Mouse (Mus musculus) hindbrain, embryonic 16.5 days (tissue): ENCODE measurements around the gene Intu. TPM values are rescaled to one million over a fixed set of nuclear protein-coding genes. Genes with fewer than 3 reads are reported as not detected.

ENCODE experiments used
- ATAC-seq: fragments of 200-750 bp; cut with Nextera tagmentation; 2 replicates; pipeline ENCODE4 v1.8.0; 2017; ENCODE audit warnings: moderate TSS enrichment, moderate library complexity
- H3K27ac ChIP-seq: fragments of 300-500 bp; sonication (generic); 2 replicates; pipeline ENCODE4 v1.5.1; 2014; ENCODE audit warnings: low read depth, mild to moderate bottlenecking, control low read depth, low read length, moderate library complexity
- H3K27me3 ChIP-seq: fragments of 300-500 bp; sonication (generic); replicated peaks from 2 replicates; pipeline ENCODE4 v1.6.1; 2014; ENCODE audit warnings: low read length; ENCODE audit not compliant: control insufficient read depth, insufficient read depth
- H3K36me3 ChIP-seq: fragments of 300-500 bp; sonication (generic); 2 replicates; pipeline ENCODE4 v1.6.1; 2014; ENCODE audit warnings: mild to moderate bottlenecking, low read length, moderate library complexity, mixed read lengths; ENCODE audit not compliant: control insufficient read depth, insufficient read depth
- H3K4me1 ChIP-seq: fragments of 300-500 bp; sonication (generic); 2 replicates; pipeline ENCODE4 v1.6.1; 2014; ENCODE audit warnings: low read depth, low read length; ENCODE audit not compliant: control insufficient read depth, insufficient read depth
- H3K4me2 ChIP-seq: fragments of 300-500 bp; sonication (generic); 2 replicates; pipeline ENCODE4 v1.6.1; 2014; ENCODE audit warnings: mild to moderate bottlenecking, low read length, control low read depth, moderate library complexity
- H3K4me3 ChIP-seq: fragments of 300-500 bp; sonication (generic); 2 replicates; pipeline ENCODE4 v1.5.1; 2014; ENCODE audit warnings: mild to moderate bottlenecking, low read length, control low read depth, moderate library complexity
- H3K9ac ChIP-seq: fragments of 300-500 bp; sonication (generic); 2 replicates; pipeline ENCODE4 v1.6.1; 2014; ENCODE audit warnings: low read depth, mild to moderate bottlenecking, control low read depth, low read length, moderate library complexity
- H3K9me3 ChIP-seq: fragments of 300-500 bp; sonication (generic); 2 replicates; pipeline ENCODE4 v1.6.1; 2014; ENCODE audit warnings: mild to moderate bottlenecking, low read length, moderate library complexity; ENCODE audit not compliant: control insufficient read depth
- WGBS: fragments of 180-500 bp; shearing (Covaris S2); extraction: QIAGEN DNeasy Blood & Tissue Kit; methylation state at CpG from one replicate; pipeline ENCODE4 v1.1.7; 2014; 5-methylcytosine and 5-hydroxymethylcytosine counted together
- polyA plus RNA-seq: library from polyadenylated mRNA; unstranded; fragments of >200 nt; fragmentation: Nextera tagmentation; extraction: Ambion mirVana; gene quantifications from 2 replicates; pipeline ENCODE4 v1.2.1, GENCODE M21; 2015

Intu gene
- polyA plus RNA-seq, 1 experiment from 2014 or later: 3.3 TPM

DNA sequence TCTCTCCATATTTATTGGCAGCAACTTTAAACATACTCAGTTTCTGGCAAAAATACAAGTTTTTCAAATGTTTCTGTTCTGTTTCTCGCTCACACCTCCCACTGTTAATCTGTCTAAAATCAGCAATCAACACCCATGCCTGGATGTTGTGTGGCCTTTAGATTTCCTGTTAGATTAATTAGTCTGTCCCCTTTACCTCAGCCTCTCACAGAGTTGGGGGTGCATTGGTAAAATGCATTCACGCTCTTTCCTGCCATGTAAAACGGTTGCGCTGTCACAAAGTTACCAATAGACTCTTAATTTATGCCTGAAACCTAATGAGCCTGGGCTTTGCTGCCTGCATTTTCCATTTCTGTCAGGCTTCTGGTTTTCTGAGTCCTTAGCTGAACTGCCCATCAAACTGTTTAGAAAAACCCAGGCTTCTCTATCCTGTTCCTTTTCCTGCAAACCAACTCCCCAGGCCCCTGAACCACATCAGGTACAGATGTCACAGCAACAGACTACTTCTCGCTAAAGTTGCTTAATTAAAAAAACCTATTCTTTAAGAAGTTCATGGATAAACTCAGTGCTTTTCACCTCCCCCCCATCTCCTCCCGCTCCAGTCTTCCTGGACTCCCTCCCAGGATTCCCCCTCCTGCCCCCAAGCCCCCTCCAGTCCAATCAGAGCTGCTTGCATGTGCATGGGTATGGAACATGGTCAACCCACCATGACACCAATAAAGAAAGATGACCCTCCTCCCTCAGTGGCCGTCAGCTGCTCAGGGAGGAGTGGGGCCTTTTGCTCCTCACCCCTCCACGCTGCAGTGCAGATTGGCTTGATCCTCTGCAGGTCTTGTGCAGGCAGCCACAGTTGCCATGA lies 136.0 kb downstream of the Intu start:
- Histone ChIP-seq H3K9ac (no peak overlapping the region), H3K36me3 (0 out of 2 replicates have a peak, but pooled peaks cover 4% of the 10 kb centered on the region), H3K9me3 (no peaks in the 10 kb centered on the region), H3K27ac (no peak overlapping the region), H3K27me3 (no peaks in the 10 kb centered on the region), H3K4me3 (no peak overlapping the region), H3K4me2 (no peak overlapping the region), H3K4me1 (no peaks in the 10 kb centered on the region)
- ATAC-seq: no peak
- 59% methylated on average over 8 of the region's 8 CpGs for WGBS

DNA sequence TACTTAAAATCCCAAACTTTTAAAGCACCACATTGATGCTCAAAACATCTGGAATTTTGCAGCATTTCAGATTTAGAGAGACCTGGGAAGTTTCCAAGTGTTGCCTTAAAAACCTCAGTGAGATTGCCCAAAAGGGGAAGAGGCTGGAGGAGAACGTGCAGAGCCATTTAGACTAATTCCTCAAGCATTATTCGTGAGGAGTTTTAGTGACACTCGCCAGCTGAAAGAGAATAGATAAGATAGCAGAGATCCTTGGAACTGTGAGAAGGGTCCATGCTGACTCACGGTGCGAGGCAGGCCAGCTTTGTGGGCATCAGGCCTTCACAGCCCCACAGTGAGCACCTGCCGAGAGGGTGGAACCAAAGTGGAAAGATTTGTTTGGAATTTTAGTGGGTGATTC lies 137.8 kb downstream of the Intu start:
- WGBS: 78% methylated on average over 6 of the region's 6 CpGs

DNA sequence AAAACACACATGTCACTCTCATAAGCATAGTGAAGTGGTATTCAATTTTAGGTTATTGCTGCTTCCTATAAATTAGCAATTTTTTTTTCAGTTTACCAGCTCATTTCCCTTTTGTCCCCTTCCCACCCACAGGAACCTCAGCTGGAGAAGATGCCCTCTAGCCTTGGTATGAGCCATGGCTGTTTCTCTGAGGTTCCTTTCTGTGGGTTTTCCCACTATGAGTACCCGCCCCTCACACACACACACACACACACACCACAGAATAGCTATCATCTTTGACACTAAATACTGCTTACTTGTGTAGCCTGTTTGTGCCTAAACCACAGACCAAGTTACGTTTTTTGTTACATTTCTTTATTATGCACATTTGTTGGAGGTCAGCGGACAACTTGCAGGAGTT lies 138.3 kb downstream of the Intu start:
- WGBS: 90% methylated on average over 3 of the region's 3 CpGs
- no peak overlapping the region for H3K4me2 ChIP-seq
- 0 out of 2 replicates have a peak, but pooled peaks cover 3% of the 10 kb centered on the region for H3K36me3 ChIP-seq
- no peak overlapping the region for H3K27ac ChIP-seq
- no peak overlapping the region for H3K4me3 ChIP-seq
- H3K4me1 ChIP-seq: no peaks in the 10 kb centered on the region
- no peak for ATAC-seq
- no peaks in the 10 kb centered on the region for H3K9me3 ChIP-seq
- no peaks in the 10 kb centered on the region for H3K27me3 ChIP-seq
- H3K9ac ChIP-seq: no peak overlapping the region

More for the DNA sequence above, 137.8 kb downstream of the Intu start:
- Histone ChIP-seq H3K36me3 (0 out of 2 replicates have a peak, but pooled peaks cover 4% of the 10 kb centered on the region), H3K4me2 (no peak overlapping the region), H3K4me1 (no peaks in the 10 kb centered on the region), H3K27ac (no peak overlapping the region), H3K9ac (no peak overlapping the region), H3K4me3 (no peak overlapping the region), H3K9me3 (no peaks in the 10 kb centered on the region), H3K27me3 (no peaks in the 10 kb centered on the region)
- ATAC-seq: no peak

DNA sequence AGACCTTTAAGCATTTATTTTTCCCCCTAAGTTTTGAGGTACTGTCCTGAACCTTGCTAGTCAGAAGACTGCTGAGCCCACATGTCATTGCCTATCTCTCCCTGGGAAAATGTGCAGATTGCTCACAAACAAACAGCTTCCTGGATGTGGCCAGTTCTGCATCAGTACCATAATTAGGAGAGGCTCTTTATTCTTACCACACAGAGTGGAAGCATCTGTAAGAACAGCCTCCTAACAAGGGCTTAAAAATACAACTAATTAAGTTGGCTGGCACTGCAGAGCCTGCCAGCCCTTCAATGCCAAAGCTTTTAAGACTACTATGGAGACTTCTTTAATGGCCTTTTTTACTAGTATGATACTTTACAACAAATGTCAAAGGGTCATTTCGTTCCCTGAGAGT lies 142.4 kb downstream of the Intu start:
- Histone ChIP-seq H3K27ac (no peak overlapping the region), H3K4me3 (no peak overlapping the region)

GRCm38 (mm10) chr3:40674873-40675405 lies 143.9 kb downstream of the Intu start:
- Histone ChIP-seq H3K4me3 (no peak overlapping the region), H3K27ac (no peak overlapping the region), H3K9ac (no peak overlapping the region), H3K36me3 (0 out of 2 replicates have a peak, but pooled peaks cover 2% of the 10 kb centered on the region), H3K27me3 (no peaks in the 10 kb centered on the region), H3K4me1 (no peaks in the 10 kb centered on the region), H3K9me3 (no peaks in the 10 kb centered on the region), H3K4me2 (no peak overlapping the region)
- no peak for ATAC-seq
- WGBS: 29% methylated on average over 8 of the region's 8 CpGs

More for the DNA sequence above, 142.4 kb downstream of the Intu start:
- 62% methylated on average over 1 of the region's 1 CpGs for WGBS
- ATAC-seq: no peak
- no peak overlapping the region for H3K4me2 ChIP-seq
- H3K4me1 ChIP-seq: no peaks in the 10 kb centered on the region
- H3K36me3 ChIP-seq: 0 out of 2 replicates have a peak, but pooled peaks cover 2% of the 10 kb centered on the region
- H3K9me3 ChIP-seq: no peaks in the 10 kb centered on the region
- no peak overlapping the region for H3K9ac ChIP-seq
- no peaks in the 10 kb centered on the region for H3K27me3 ChIP-seq

DNA sequence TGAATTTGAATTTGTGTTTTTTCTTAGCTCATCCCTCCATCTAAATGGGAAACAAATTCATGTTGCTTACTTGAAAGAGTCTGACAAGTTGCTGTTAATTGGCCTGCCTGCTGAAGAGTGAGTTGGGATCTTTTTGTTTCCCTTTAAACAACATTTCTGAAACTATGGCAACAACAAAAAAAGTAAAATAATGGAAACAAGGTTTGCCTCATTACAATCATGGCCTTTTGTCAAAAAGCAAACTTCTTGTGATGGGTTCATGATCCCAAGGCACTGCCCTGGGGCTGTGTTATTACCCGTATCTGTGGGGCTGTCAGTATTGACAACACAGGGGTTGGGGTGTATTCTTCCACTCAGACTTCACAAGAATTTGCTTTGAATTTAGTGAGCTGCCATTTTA lies 147.8 kb downstream of the Intu start:
- Histone ChIP-seq H3K4me3 (no peak overlapping the region), H3K27ac (no peak overlapping the region), H3K9ac (no peak overlapping the region), H3K27me3 (no peaks in the 10 kb centered on the region), H3K4me2 (no peak overlapping the region), H3K36me3 (no peaks in the 10 kb centered on the region), H3K4me1 (peaks cover 3% of the 10 kb centered on the region; the same call in 1 of the 2 replicates), H3K9me3 (no peaks in the 10 kb centered on the region)
- WGBS: 54% methylated on average over 1 of the region's 1 CpGs
- ATAC-seq: no peak

DNA sequence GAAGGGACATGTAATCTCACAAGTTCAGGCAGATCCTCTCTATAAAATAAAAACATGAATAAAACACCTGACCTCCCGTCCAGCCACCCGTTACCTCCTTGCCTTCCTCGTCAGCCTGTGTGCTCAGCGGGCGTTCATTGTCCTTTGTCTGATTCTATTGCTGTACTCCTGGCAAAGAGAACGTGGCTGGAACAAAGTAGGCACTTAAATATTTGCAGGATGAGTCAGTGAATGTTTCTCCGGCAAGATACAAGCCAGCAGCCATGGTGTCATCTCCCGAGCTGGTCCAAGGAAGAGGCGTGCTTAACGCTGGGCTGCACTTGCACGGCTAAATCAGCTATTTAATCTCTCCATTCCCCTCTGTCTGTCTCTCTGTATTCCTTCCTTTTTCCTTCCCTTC lies 151.3 kb downstream of the Intu start:
- Histone ChIP-seq H3K4me2 (no peak overlapping the region), H3K27me3 (no peaks in the 10 kb centered on the region), H3K9me3 (no peaks in the 10 kb centered on the region), H3K9ac (0 out of 2 replicates have a peak overlapping the region, but pooled peaks have one; percentile 9), H3K36me3 (no peaks in the 10 kb centered on the region), H3K4me1 (peaks cover 3% of the 10 kb centered on the region; the same call in 1 of the 2 replicates), H3K27ac (no peak overlapping the region), H3K4me3 (no peak overlapping the region)
- WGBS: 28% methylated on average over 11 of the region's 11 CpGs
- ATAC-seq: no peak

- 74% methylated on average over 18 of the region's 18 CpGs for WGBS
Observed at GRCm38 (mm10) chr3:40683171-40683570, 152.1 kb downstream of the Intu start.

DNA sequence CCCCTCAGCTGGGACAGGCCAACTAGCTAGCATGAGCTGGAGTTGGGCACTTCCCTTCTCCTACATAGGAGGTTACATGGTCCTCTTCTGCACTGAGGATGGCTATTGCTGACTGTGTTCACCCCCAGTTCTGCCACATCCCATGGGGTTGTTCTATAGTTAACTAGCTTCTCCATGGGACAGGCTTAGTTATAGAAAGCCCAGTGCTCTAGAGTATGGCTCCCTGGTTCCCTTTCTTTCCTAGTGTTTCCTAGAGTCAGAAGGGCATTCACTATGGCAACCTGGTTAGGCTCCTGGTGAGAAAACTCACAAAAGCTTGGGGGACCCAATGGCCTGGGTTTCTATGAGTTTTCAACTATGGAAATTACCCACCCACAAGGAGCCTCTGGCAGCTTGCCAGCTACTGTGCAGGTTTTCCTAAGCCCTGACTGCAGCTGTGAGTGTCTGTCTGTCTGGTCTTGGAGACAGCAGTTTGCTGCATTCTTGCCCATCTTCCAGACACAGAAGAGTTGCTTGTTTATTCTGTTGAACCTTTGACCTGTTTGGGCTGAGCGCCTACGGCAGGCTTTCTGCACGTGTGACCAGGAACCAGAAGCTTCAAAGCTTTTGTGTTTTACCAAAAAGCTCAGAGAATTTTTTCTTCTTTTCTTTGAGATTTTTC lies 154.9 kb downstream of the Intu start:
- Histone ChIP-seq H3K9ac (no peak overlapping the region), H3K36me3 (no peaks in the 10 kb centered on the region), H3K4me2 (no peak overlapping the region), H3K9me3 (no peaks in the 10 kb centered on the region), H3K4me1 (peaks cover 3% of the 10 kb centered on the region; the same call in 1 of the 2 replicates), H3K27ac (no peak overlapping the region; the same call in 1 of the 2 replicates), H3K4me3 (no peak overlapping the region), H3K27me3 (no peaks in the 10 kb centered on the region)
- WGBS: 5% methylated on average over 3 of the region's 3 CpGs
- ATAC-seq: peak; percentile 69

More at GRCm38 (mm10) chr3:40683171-40683570, 152.1 kb downstream of the Intu start:
- no peak overlapping the region for H3K4me2 ChIP-seq
- no peak overlapping the region for H3K27ac ChIP-seq
- H3K4me1 ChIP-seq: peaks cover 3% of the 10 kb centered on the region; the same call in 1 of the 2 replicates
- H3K4me3 ChIP-seq: no peak overlapping the region
- no peaks in the 10 kb centered on the region for H3K27me3 ChIP-seq
- no peaks in the 10 kb centered on the region for H3K36me3 ChIP-seq
- ATAC-seq: no peak
- H3K9ac ChIP-seq: no peak overlapping the region
- no peaks in the 10 kb centered on the region for H3K9me3 ChIP-seq
